Mouse (Mus musculus) layer of hippocampus, postnatal 10 days (tissue): ENCODE results near the gene Mrps12. TPM values are rescaled to one million over a fixed set of nuclear protein-coding genes. Genes with fewer than 3 reads are reported as not detected.
"Not testable (repeated sequence)": the region's sequence is repeated elsewhere in the genome, so short reads cannot be mapped to it uniquely, and the experiment has no call there.

Experiments
- DNase-seq, 2 experiments: peaks; one replicate each; pipeline ENCODE4 v3.0.0; 2021; ENCODE audit warnings: low spot score in 2 of 2
- total RNA-seq, 2 experiments: library from RNA; stranded (reverse); gene quantifications; 2 replicates each; pipeline ENCODE4 v1.2.3; 2021

The Mrps12 gene
- total RNA-seq, 2 experiments from 2014 or later: 45.7 to 52.1 TPM

- DNase-seq: peak in 1 of 2 experiments; percentile 21
These were observed 27.0 kb downstream of the Mrps12 start for GRCm38 (mm10) chr7:28714667-28715066.

- no peak for DNase-seq
These were observed 30.7 kb downstream of the Mrps12 start for GRCm38 (mm10) chr7:28710962-28711361.

GRCm38 (mm10) chr7:28709454-28709853, 32.2 kb downstream of the Mrps12 start:
- no peak for DNase-seq

GRCm38 (mm10) chr7:28702601-28703143, 38.9 kb downstream of the Mrps12 start:
- DNase-seq: no peak

- not testable (repeated sequence) for DNase-seq
These were observed 40.3 kb downstream of the Mrps12 start for GRCm38 (mm10) chr7:28701306-28701705.

- no peak for DNase-seq
These were observed 41.4 kb downstream of the Mrps12 start for GRCm38 (mm10) chr7:28700269-28700668.

- no peak for DNase-seq
These were observed 44.3 kb downstream of the Mrps12 start for GRCm38 (mm10) chr7:28697277-28697676.

- DNase-seq: no peak
These were observed 46.6 kb downstream of the Mrps12 start for GRCm38 (mm10) chr7:28694966-28695511.

GRCm38 (mm10) chr7:28694423-28694822, 47.2 kb downstream of the Mrps12 start:
- DNase-seq: no peak

- DNase-seq: peak; percentile 55 to 64
These were observed 48.2 kb downstream of the Mrps12 start for GRCm38 (mm10) chr7:28693321-28693966.

GRCm38 (mm10) chr7:28692545-28693320, 48.9 kb downstream of the Mrps12 start, which contains the start of gene Fbxo27:
Gene Fbxo27 (plus strand): TSS chr7:28692849.
- peak in 1 of 2 experiments; percentile 48 for DNase-seq

- no peak for DNase-seq
These were observed 50.5 kb downstream of the Mrps12 start for GRCm38 (mm10) chr7:28691075-28691474.

Other genes starting within 250 kb of the Mrps12 start
- not detected for gene Ifnl2, start 231.4 kb downstream of the Mrps12 start, total RNA-seq
- not detected for gene Ifnl3, start 219.0 kb downstream of the Mrps12 start, total RNA-seq
- gene Sycn, start 200.9 kb downstream of the Mrps12 start, total RNA-seq: not detected
- under 1 TPM; 0.42 to 0.46 TPM for gene Nccrp1, start 194.6 kb downstream of the Mrps12 start, total RNA-seq
- 10 to 100 TPM; 58.4 to 61.9 TPM for gene Samd4b, start 143.7 kb downstream of the Mrps12 start, total RNA-seq
- gene Pak4, start 143.6 kb downstream of the Mrps12 start, total RNA-seq: 10 to 100 TPM; 11.7 to 13.0 TPM
- gene Acp7, start 110.5 kb downstream of the Mrps12 start, total RNA-seq: 1 to 10 TPM; 1.5 to 2.1 TPM
- gene Fbxo27, start 49.0 kb downstream of the Mrps12 start, total RNA-seq: 10 to 100 TPM; 16.2 to 19.8 TPM
- gene Fbxo17, start 25.0 kb downstream of the Mrps12 start, total RNA-seq: 1 to 10 TPM; 2.0 to 2.2 TPM
- 10 to 100 TPM; 14.1 to 17.2 TPM for gene Sars2, start 172 bp upstream of the Mrps12 start, total RNA-seq
- gene Ccer2, start 14.4 kb upstream of the Mrps12 start, total RNA-seq: under 1 TPM; 0.46 to 0.54 TPM
- gene Sirt2, start 24.9 kb upstream of the Mrps12 start, total RNA-seq: 100 to 1,000 TPM; 150 to 167 TPM
- gene Nfkbib, start 25.7 kb upstream of the Mrps12 start, total RNA-seq: 10 to 100 TPM; 32.2 to 35.8 TPM
- gene Rinl, start 47.1 kb upstream of the Mrps12 start, total RNA-seq: 1 to 10 TPM; 1.5 to 2.0 TPM
- 100 to 1,000 TPM; 441 to 521 TPM for gene Hnrnpl, start 66.7 kb upstream of the Mrps12 start, total RNA-seq
- gene Ech1, start 83.4 kb upstream of the Mrps12 start, total RNA-seq: 10 to 100 TPM; 49.1 to 50.8 TPM
- 1 to 10 TPM; 2.1 to 2.7 TPM for gene Lgals4, start 92.0 kb upstream of the Mrps12 start, total RNA-seq
- under 1 TPM in 1 of 2 experiments, not detected in 1; 0.62 TPM for gene Lgals7, start 122.0 kb upstream of the Mrps12 start, total RNA-seq
- under 1 TPM; 0.54 to 0.82 TPM for gene Capn12, start 139.6 kb upstream of the Mrps12 start, total RNA-seq
- 100 to 1,000 TPM; 128 to 129 TPM for gene Actn4, start 220.5 kb upstream of the Mrps12 start, total RNA-seq
- gene Eif3k, start 240.0 kb upstream of the Mrps12 start, total RNA-seq: 100 to 1,000 TPM; 177 to 178 TPM
- 1 to 10 TPM; 4.6 to 5.8 TPM for gene Map4k1, start 240.2 kb upstream of the Mrps12 start, total RNA-seq